Mouse (Mus musculus): ENCODE results near the gene Rnd2. TPM values are rescaled to one million over a fixed set of nuclear protein-coding genes. Genes with fewer than 3 reads are reported as not detected.

Gene Rnd2
- total and polyA plus RNA-seq, 3 experiments = 1.4 to 4.5 (median 2.8) TPM

- Histone ChIP-seq H3K27ac (ENCODE audit: insufficient read depth, low read depth) (no peak overlapping the region), H3K4me2 (ENCODE audit: insufficient read depth, low read depth, poor library complexity, severe bottlenecking) (no peak overlapping the region), H3K9ac (ENCODE audit: insufficient read depth, low read depth) (no peak overlapping the region), H3K4me1 (ENCODE audit: control insufficient read depth in 1 of 2, insufficient read depth in 2 of 2) (peaks cover 18 to 50% of the 10 kb centered on the region in 2 experiments), H3K36me3 (replicated peaks in 1 of 2; ENCODE audit: control insufficient read depth in 1 of 2, insufficient read depth in 1 of 2, low read length in 1 of 2) (peaks cover 48 to 74% of the 10 kb centered on the region in 2 experiments), H3K79me2 (replicated peaks; ENCODE audit: control insufficient read depth, extremely low read depth, insufficient read depth, poor library complexity, severe bottlenecking) (no peaks in the 10 kb centered on the region), H3K9me3 (replicated peaks; ENCODE audit: low read length) (no peaks in the 10 kb centered on the region), H3K27me3 (replicated peaks) (no peaks in the 10 kb centered on the region), H3K4me3 (replicated peaks in 1 of 3; ENCODE audit: low read depth in 2 of 3, low read length in 2 of 3, poor library complexity in 1 of 3) (no peak overlapping the region)
- no peak for DNase-seq (ENCODE audit: extremely low read depth)
- in situ Hi-C loops (cut with MboI; ENCODE audit: low pct_ligation_motif_present, low pct_unique_long_range_greater_than_20kb, low sequenced_read_pairs) (no loop called here), dilution Hi-C loops (cut with MboI; ENCODE audit: extremely low pct_ligation_motif_present, extremely low pct_unique_long_range_greater_than_20kb, low sequenced_read_pairs) (no loop called here)
- no peak for TF ChIP-seq EP300 (IDR thresholded peaks at IDR 0.05; ENCODE audit: low read length)
- TF ChIP-seq USF2 (conservative IDR thresholded peaks at IDR 0.05; ENCODE audit: low read depth, low read length) = no peak
- TF ChIP-seq ELF1 (IDR thresholded peaks at IDR 0.05; ENCODE audit: low read depth, low read length) = no peak
- no peak for TF ChIP-seq BHLHE40 (IDR thresholded peaks at IDR 0.05; ENCODE audit: low read depth, low read length)
- TF ChIP-seq MYC (IDR thresholded peaks at IDR 0.05; ENCODE audit: low read depth, low read length) = no peak
- TF ChIP-seq UBTF (IDR thresholded peaks at IDR 0.05; ENCODE audit: low read depth, low read length) = no peak
- TF ChIP-seq MAFK (IDR thresholded peaks at IDR 0.05; ENCODE audit: insufficient replicate concordance, low read length) = no peak
- no peak for TF ChIP-seq CHD1 (IDR thresholded peaks at IDR 0.05; ENCODE audit: low read depth, low read length)
- no peak for TF ChIP-seq JUND (conservative IDR thresholded peaks at IDR 0.05; ENCODE audit: low read depth, low read length)
- TF ChIP-seq ZKSCAN1 (IDR thresholded peaks at IDR 0.05; ENCODE audit: borderline replicate concordance, low read depth, low read length) = no peak
- no peak for TF ChIP-seq TBP (conservative IDR thresholded peaks at IDR 0.05; ENCODE audit: low read depth, low read length)
- no peak for TF ChIP-seq KAT2A (IDR thresholded peaks at IDR 0.05; ENCODE audit: insufficient replicate concordance, low read length)
- no peak for TF ChIP-seq RCOR1 (conservative IDR thresholded peaks at IDR 0.05; ENCODE audit: low read depth, low read length)
Measured at GRCm38 (mm10) chr11:101459716-101460115, 5.1 kb upstream of the Rnd2 start.

DNA sequence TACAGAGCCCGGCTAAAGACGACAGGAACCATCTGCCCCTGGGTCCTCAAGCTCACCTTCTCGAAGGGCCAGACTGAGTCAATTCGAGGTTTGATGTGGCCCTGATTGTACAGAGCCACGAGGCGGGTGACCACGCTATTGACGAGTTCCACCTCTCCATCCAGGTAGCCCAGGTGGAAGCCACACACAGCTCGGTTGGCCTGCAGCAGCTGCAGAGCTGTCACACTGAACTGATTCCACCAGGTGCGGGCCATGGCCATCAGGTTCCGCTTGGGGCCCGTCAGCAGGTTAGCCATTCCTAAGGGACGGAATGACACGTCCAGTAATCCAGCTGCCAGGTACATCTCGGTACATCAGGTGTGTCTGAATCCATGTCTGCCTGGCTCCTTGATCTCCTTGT is 4.5 kb upstream of the Rnd2 start:
- Histone ChIP-seq H3K27ac (ENCODE audit: insufficient read depth, low read depth) (no peak overlapping the region), H3K27me3 (replicated peaks) (no peaks in the 10 kb centered on the region), H3K79me2 (replicated peaks; ENCODE audit: control insufficient read depth, extremely low read depth, insufficient read depth, poor library complexity, severe bottlenecking) (no peaks in the 10 kb centered on the region), H3K4me1 (ENCODE audit: control insufficient read depth in 1 of 2, insufficient read depth in 2 of 2) (peaks cover 18 to 50% of the 10 kb centered on the region in 2 experiments), H3K4me3 (replicated peaks in 1 of 3; ENCODE audit: low read depth in 2 of 3, low read length in 2 of 3, poor library complexity in 1 of 3) (no peak overlapping the region), H3K9me3 (replicated peaks; ENCODE audit: low read length) (no peaks in the 10 kb centered on the region), H3K36me3 (replicated peaks in 1 of 2; ENCODE audit: control insufficient read depth in 1 of 2, insufficient read depth in 1 of 2, low read length in 1 of 2) (peaks cover 48 to 68% of the 10 kb centered on the region in 2 experiments), H3K9ac (ENCODE audit: insufficient read depth, low read depth) (no peak overlapping the region), H3K4me2 (ENCODE audit: insufficient read depth, low read depth, poor library complexity, severe bottlenecking) (no peak overlapping the region)
- dilution Hi-C loops (cut with MboI; ENCODE audit: extremely low pct_ligation_motif_present, extremely low pct_unique_long_range_greater_than_20kb, low sequenced_read_pairs) (no loop called here), in situ Hi-C loops (cut with MboI; ENCODE audit: low pct_ligation_motif_present, low pct_unique_long_range_greater_than_20kb, low sequenced_read_pairs) (no loop called here)
- no peak for TF ChIP-seq PAX5 (IDR thresholded peaks at IDR 0.05; ENCODE audit: low read length)
- no peak for TF ChIP-seq SMC3 (IDR thresholded peaks at IDR 0.05; ENCODE audit: low read depth, low read length)
- no peak for TF ChIP-seq SIN3A (IDR thresholded peaks at IDR 0.05; ENCODE audit: low read length)
- TF ChIP-seq NRF1 (IDR thresholded peaks at IDR 0.05; ENCODE audit: low read depth, low read length) = no peak
- TF ChIP-seq ZKSCAN1 (IDR thresholded peaks at IDR 0.05; ENCODE audit: borderline replicate concordance, low read depth, low read length) = no peak
- TF ChIP-seq HCFC1 (IDR thresholded peaks at IDR 0.05; ENCODE audit: low read depth, low read length) = no peak
- DNase-seq (ENCODE audit: extremely low read depth) = no peak
